Mouse (Mus musculus) spleen, adult 10 weeks (tissue): ENCODE measurements around the gene Gm20903. TPM values are rescaled to one million over a fixed set of nuclear protein-coding genes. Genes with fewer than 3 reads are reported as not detected.

Experiments used
- polyA plus RNA-seq: library from polyadenylated mRNA; stranded (reverse); fragments of 350-450 nt; fragmentation: Illumina TruSeq; extraction: RNeasy Lipid Tissue Mini Kit (QIAGEN cat#74804); gene quantifications from one replicate; pipeline ENCODE4 v1.2.3, GENCODE M21; 2015; ENCODE audit warnings: low replicate concordance; ENCODE audit not compliant: insufficient read depth

Gm20903 gene
- not detected for polyA plus RNA-seq

DNA sequence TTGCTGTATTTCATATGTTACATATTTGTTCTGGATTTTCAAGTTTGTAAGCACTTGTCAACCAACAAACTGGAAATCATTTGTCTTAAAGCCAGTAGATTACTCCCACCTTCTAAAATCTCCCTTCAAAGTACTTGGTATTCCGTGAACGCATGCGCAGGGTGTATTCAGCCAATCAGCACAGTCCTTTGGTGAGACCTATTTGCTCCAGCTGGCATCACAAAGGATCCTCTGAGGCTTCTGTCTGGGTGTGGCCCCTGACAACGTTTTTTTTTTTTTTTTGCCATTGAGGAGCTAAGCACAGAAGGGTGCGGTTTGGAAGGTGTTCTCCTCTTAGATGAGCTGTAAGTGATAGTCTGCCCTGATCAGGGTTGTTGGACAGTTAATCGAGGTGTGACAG lies at the start of gene Gm20903:
Gene Gm20903 (plus strand): TSS at position 301 of the 400 bp plus-strand sequence.

